Mouse (Mus musculus): ENCODE data around the gene 6430531B16Rik.

DNA sequence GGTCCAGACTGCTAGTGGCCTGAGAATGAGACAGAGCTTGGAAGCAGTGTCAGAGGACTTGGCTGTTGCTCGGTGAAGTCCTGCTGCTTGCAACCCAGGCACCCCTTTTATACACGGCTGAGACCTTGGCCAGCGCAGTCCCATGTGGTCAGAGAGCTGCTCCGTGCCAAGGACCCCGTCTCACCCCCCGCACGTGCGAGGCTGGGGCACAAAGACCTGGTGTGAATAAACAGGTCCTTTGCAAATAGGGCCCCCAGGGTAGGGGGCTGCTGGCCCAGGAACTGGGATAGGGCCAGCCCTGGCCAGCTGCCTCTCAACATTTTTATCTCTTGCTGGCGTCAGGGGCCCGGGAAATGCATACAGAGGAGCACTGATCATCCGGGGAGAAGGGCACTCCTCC is 20.6 kb downstream of the 6430531B16Rik start:
- TF ChIP-seq CTCF (conservative IDR thresholded peaks at IDR 0.05; ENCODE audit: low read length) (no peak), POU5F1 (IDR thresholded peaks at IDR 0.05; ENCODE audit: borderline replicate concordance, low read length) (no peak), NANOG (IDR thresholded peaks at IDR 0.05; ENCODE audit: borderline replicate concordance, low read length) (no peak)
